Mouse (Mus musculus): ENCODE results near the gene 1700029H14Rik. TPM values are rescaled to one million over a fixed set of nuclear protein-coding genes. Genes with fewer than 3 reads are reported as not detected.

Gene 1700029H14Rik
- polyA plus RNA-seq, 1 experiment = not detected

DNA sequence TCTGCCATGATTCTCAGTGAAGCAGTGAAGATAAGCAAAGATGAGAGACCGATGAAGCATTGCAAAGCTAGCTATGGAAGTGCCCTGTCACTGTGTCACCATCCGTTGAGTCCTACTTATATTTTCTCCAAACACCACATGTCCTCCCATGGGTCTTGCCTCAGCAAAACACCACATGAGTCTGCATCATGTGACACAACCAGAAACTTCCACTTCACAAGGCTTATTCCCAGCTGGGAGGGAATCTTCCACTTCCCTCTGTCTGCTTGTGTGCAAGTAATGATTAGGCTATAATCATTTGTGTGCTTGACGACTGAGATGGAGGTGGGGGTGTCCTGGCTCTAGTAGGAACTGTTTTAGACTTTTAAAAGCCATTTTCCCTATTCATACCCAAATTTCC is 61.0 kb downstream of the 1700029H14Rik start:
- Histone ChIP-seq H3K4me2 (ENCODE audit: low read depth) (no peak overlapping the region), H3ac (ENCODE audit: control insufficient read depth, insufficient read length) (no peak overlapping the region), H3K36me3 (ENCODE audit: control insufficient read depth, insufficient read depth) (no peaks in the 10 kb centered on the region), H3K79me2 (ENCODE audit: control insufficient read depth, insufficient read depth) (no peaks in the 10 kb centered on the region), H3K27me3 (ENCODE audit: control insufficient read depth, insufficient read depth, insufficient read length) (no peaks in the 10 kb centered on the region), H3K4me3 (no peak overlapping the region)
- TF ChIP-seq TCF12 (IDR thresholded peaks at IDR 0.05; ENCODE audit: insufficient read depth, poor library complexity, severe bottlenecking) = no peak
- TF ChIP-seq TCF3 (IDR thresholded peaks at IDR 0.05; ENCODE audit: insufficient read length, low read depth) = no peak
- no peak for TF ChIP-seq MYOD1 (IDR thresholded peaks at IDR 0.05; ENCODE audit: control insufficient read depth in 1 of 3, insufficient read length in 2 of 3, low read depth in 2 of 3)
- no peak for TF ChIP-seq SRF (IDR thresholded peaks at IDR 0.05; ENCODE audit: control insufficient read depth, insufficient read length, low read depth)
- no peak for TF ChIP-seq MYOG (IDR thresholded peaks at IDR 0.05; ENCODE audit: control insufficient read depth in 1 of 3, insufficient read depth in 1 of 3, insufficient read length in 2 of 3, low read depth in 2 of 3)
- no peak for TF ChIP-seq POLR2AphosphoS2 (IDR thresholded peaks at IDR 0.05; ENCODE audit: insufficient read length, low read depth)
- no peak for TF ChIP-seq MAX (IDR thresholded peaks at IDR 0.05; ENCODE audit: low read depth)
- no peak for TF ChIP-seq USF1 (IDR thresholded peaks at IDR 0.05; ENCODE audit: low read depth)
- no peak for TF ChIP-seq POLR2A (IDR thresholded peaks at IDR 0.05; ENCODE audit: insufficient read length, low read depth)
- no peak for TF ChIP-seq REST (IDR thresholded peaks at IDR 0.05; ENCODE audit: insufficient read depth, insufficient read length)
- no peak for TF ChIP-seq CEBPB (IDR thresholded peaks at IDR 0.05; ENCODE audit: insufficient read depth, poor library complexity, severe bottlenecking)
- no peak for TF ChIP-seq E2F4 (IDR thresholded peaks at IDR 0.05; ENCODE audit: insufficient read depth)

Other genes starting within 250 kb of the 1700029H14Rik start
- gene Tfdp1, start 223.7 kb downstream of the 1700029H14Rik start, polyA plus RNA-seq (2012; fragmentation: generic; extraction: Trizol) = 40.8 TPM
- not detected for gene Atp4b, start 165.6 kb downstream of the 1700029H14Rik start, polyA plus RNA-seq (2012; fragmentation: generic; extraction: Trizol)
- under 0.01 TPM for gene Grk1, start 157.4 kb downstream of the 1700029H14Rik start, polyA plus RNA-seq (2012; fragmentation: generic; extraction: Trizol)
- not detected for gene Tmem255b, start 127.3 kb downstream of the 1700029H14Rik start, polyA plus RNA-seq (2012; fragmentation: generic; extraction: Trizol)
- gene Gas6, start 68.0 kb downstream of the 1700029H14Rik start, polyA plus RNA-seq (2012; fragmentation: generic; extraction: Trizol) = 0.50 TPM
- 39.6 TPM for gene Rasa3, start 115.1 kb upstream of the 1700029H14Rik start, polyA plus RNA-seq (2012; fragmentation: generic; extraction: Trizol)
- 0.02 TPM for gene Cfap97d2, start 143.4 kb upstream of the 1700029H14Rik start, polyA plus RNA-seq (2012; fragmentation: generic; extraction: Trizol)
- gene Cdc16, start 195.2 kb upstream of the 1700029H14Rik start, polyA plus RNA-seq (2012; fragmentation: generic; extraction: Trizol) = 51.5 TPM
- gene Upf3a, start 223.2 kb upstream of the 1700029H14Rik start, polyA plus RNA-seq (2012; fragmentation: generic; extraction: Trizol) = 13.9 TPM